ENCODE assay signal across 27 mouse cellular contexts in genomic region chr10:37129652-37130051, GRCm38 (mm10).
"Had no signal": no experiment of that assay in that cellular context is flagged by ENCODE, and none has a peak within 500 bp of the region (broad histone marks: within the 10 kb centered on the region; RNA-seq: fewer than 3 reads in every experiment).

No protein-coding gene starts in this region.

- H3K27ac ChIP-seq: embryonic facial prominence, embryonic 10.5 days; embryonic facial prominence, embryonic 12.5 days; embryonic facial prominence, embryonic 13.5 days; embryonic facial prominence, embryonic 15.5 days; forebrain, embryonic 10.5 days; forebrain, embryonic 12.5 days; forebrain, embryonic 13.5 days; forebrain, embryonic 15.5 days; gastrocnemius, adult 2 months; heart, adult 2 months had no signal

- H3K4me1 ChIP-seq: embryonic facial prominence, embryonic 12.5 days; embryonic facial prominence, embryonic 13.5 days had no signal

- H3K27me3 ChIP-seq: embryonic facial prominence, embryonic 12.5 days; embryonic facial prominence, embryonic 13.5 days; embryonic facial prominence, embryonic 15.5 days; forebrain, embryonic 12.5 days; forebrain, embryonic 13.5 days; forebrain, embryonic 15.5 days had no signal

- DNase-seq: cerebellum, adult 8-10 months; cerebellum, adult 9-10 months; cerebellum, adult 9-11 months; cerebellum, postnatal 10 days; cerebellum, postnatal 14 days; cerebellum, postnatal 25 days; embryo, embryonic 11 days; forebrain, postnatal 0 days; gastrocnemius, adult 2 months; gastrocnemius, postnatal 10 days; gastrocnemius, postnatal 14 days; gastrocnemius, postnatal 25 days; gastrocnemius, postnatal 36 days; heart, adult 11 months; heart, adult 18-20 months; heart, adult 2 months had no signal

- ATAC-seq: forebrain, embryonic 13.5 days; forebrain, embryonic 14.5 days; forebrain, embryonic 15.5 days; forebrain, embryonic 16.5 days; forebrain, postnatal 0 days had no signal

- H3K4me3 ChIP-seq: embryonic facial prominence, embryonic 10.5 days; embryonic facial prominence, embryonic 12.5 days; embryonic facial prominence, embryonic 13.5 days; embryonic facial prominence, embryonic 15.5 days; erythroblast, embryonic 14.5 days; forebrain, embryonic 10.5 days; forebrain, embryonic 12.5 days; forebrain, embryonic 13.5 days; forebrain, embryonic 15.5 days; gastrocnemius, adult 2 months; heart, adult 2 months had no signal

- H3K9me3 ChIP-seq: embryonic facial prominence, embryonic 10.5 days; embryonic facial prominence, embryonic 12.5 days; embryonic facial prominence, embryonic 13.5 days; embryonic facial prominence, embryonic 15.5 days; forebrain, embryonic 10.5 days; forebrain, embryonic 12.5 days; forebrain, embryonic 13.5 days; forebrain, embryonic 15.5 days had no signal

- H3K4me2 ChIP-seq: embryonic facial prominence, embryonic 12.5 days; embryonic facial prominence, embryonic 13.5 days; embryonic facial prominence, embryonic 15.5 days; forebrain, embryonic 12.5 days; forebrain, embryonic 13.5 days; forebrain, embryonic 15.5 days had no signal

- H3K9ac ChIP-seq: embryonic facial prominence, embryonic 12.5 days; embryonic facial prominence, embryonic 13.5 days; embryonic facial prominence, embryonic 15.5 days; forebrain, embryonic 12.5 days; forebrain, embryonic 13.5 days; forebrain, embryonic 15.5 days; forebrain, postnatal 0 days had no signal
